Mouse (Mus musculus): ENCODE results near the gene Sumo2. TPM values are rescaled to one million over a fixed set of nuclear protein-coding genes. Genes with fewer than 3 reads are reported as not detected.
"Not testable (repeated sequence)": the region's sequence is repeated elsewhere in the genome, so short reads cannot be mapped to it uniquely, and the experiment has no call there.

Sumo2 gene
- polyA plus RNA-seq, 1 experiment from 2014 or later: 1,015 TPM

DNA sequence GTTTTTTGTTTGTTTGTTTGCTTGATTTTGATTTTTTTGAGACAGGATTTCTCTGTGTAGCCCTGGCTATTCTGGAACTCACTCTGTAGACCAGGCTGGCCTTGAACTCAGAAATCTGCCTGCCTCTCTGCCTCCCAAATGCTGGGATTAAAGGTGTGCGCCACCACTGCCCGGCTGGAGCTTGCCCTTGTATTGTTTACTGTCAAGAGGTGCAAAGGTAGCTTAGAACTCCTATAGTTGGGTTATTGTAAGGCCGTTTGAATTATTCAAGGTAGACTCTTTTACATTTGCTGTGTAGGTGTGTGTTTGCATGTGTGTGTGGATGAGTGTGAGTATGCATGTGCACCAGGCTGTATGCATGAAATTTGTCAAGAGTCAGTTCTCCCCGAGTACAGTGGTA is 59.4 kb downstream of the Sumo2 start:
- peak overlapping the region; percentile 89 for H3K4me3 ChIP-seq
- H3K36me3 ChIP-seq (replicated peaks); H3K27me3 ChIP-seq (replicated peaks); H3K27ac ChIP-seq; H3K9me3 ChIP-seq; ATAC-seq (replicated peaks): not testable (repeated sequence)
- peaks cover 33% of the 10 kb centered on the region for H3K4me1 ChIP-seq
- 82% methylated on average over 4 of the region's 4 CpGs for WGBS
- peak overlapping the region; percentile 96 for H3K4me2 ChIP-seq
- H3K9ac ChIP-seq: 0 out of 2 replicates have a peak overlapping the region, but pooled peaks have one; percentile 4

DNA sequence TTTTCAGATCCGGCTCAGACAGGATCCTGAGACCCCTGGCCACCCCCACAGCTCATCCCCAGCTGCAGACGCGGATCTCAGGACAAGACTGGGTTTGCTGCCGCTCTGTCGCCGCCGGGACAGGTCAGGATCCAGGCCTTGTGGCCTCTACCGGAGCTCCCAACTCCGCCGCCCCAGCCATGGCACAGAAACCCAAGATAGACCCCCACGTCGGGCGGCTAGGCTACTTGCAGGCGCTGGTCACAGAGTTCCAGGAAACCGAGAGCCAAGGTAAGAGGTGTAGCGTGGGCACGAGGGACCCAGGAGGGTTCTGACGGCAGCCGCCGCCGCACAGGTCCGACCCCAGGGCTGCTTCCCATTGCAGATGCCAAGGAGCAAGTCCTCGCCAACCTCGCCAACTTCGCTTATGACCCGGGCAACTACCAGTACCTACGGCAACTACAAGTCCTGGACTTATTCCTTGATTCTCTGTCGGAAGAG is 60.3 kb downstream of the Sumo2 start:
- 4% methylated on average over 28 of the region's 28 CpGs for WGBS
- Histone ChIP-seq H3K9me3 (no peaks in the 10 kb centered on the region), H3K9ac (peak overlapping the region; percentile 73), H3K27me3 (replicated peaks) (no peaks in the 10 kb centered on the region), H3K27ac (peak overlapping the region; percentile 87), H3K4me2 (peak overlapping the region; percentile 96), H3K4me1 (peaks cover 33% of the 10 kb centered on the region), H3K36me3 (replicated peaks) (0 out of 2 replicates have a peak, but pooled peaks cover 3% of the 10 kb centered on the region), H3K4me3 (peak overlapping the region; percentile 89)
- ATAC-seq (replicated peaks): peak; percentile 49

DNA sequence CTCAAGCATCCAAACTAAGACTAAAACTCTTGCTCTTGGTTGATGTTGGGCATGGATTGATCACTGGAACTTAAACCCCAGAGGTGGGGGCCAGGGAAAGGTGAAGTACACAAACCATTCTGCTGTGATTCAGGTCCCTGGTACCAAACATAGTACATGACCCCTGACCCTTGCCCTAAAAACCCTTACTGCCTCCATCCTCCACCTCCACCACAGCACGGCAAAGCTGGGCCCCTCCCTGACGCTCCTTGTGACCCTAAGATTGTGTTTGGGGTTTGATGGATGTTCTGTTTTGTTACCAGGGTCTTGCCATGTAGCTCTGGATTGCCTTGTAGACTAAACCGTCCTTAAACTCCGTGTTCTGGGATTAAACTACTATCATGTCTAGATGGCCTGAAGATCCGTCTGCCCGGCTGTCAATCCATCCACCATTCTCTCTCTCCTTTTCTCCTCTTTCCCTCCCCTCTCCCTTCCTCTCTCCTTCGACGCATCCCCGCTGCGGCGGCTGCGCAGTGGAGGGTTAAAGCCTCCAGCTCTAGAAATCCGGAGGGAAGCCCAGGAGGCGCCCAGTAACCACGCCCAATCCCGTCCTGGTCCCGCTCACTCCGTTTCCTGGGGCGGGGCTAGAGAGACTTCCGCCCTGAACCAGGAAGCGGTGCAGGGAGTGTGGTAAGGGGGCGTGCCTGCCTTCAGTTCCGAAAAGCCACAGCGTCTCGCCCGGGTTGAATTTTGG is 60.9 kb downstream of the Sumo2 start, which contains the start of gene Armc7:
Gene Armc7 (plus strand): TSS at position 643 of the 733 bp plus-strand sequence.
- WGBS: 1% methylated on average over 26 of the region's 26 CpGs
- Histone ChIP-seq H3K27ac (peak within 1 kb of the TSS; percentile 87), H3K4me2 (peak within 1 kb of the TSS; percentile 96), H3K4me1 (peaks cover 33% of the 10 kb centered on the region), H3K27me3 (replicated peaks) (no peaks in the 10 kb centered on the region), H3K9me3 (no peaks in the 10 kb centered on the region), H3K4me3 (peak within 1 kb of the TSS; percentile 89), H3K36me3 (replicated peaks) (0 out of 2 replicates have a peak, but pooled peaks cover 3% of the 10 kb centered on the region), H3K9ac (peak within 1 kb of the TSS; percentile 73)
- ATAC-seq (replicated peaks): peak; percentile 97

DNA sequence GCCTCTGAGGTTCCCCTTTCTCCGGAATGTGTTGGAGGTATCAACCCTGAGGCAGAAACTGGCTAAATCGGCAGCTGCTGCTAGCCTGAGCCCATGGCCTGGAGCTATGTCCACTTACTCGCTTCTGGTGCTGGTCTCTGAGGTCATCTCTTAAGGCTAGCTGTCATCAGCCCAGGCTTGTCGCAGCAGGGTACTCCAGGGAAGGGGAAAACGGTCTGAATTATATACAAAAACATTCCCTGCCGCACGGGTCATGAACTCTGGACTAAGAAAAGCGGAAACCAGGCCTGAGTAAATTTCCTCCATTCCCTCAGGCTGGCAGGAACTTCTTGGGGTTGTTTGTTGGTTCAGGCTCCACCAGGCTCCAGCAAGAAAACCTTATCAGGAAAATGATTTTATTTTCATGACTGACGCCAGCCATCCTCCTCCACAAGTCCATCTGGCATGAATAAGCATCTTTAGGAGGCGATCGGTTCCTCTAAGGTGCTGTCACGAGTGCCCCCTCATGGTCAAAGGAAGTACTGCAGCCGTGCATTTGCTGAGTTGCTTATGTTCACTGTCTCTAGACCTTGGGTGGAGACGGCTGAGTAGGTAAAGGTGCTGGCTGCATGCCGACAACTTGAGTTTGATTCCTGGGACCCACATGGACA is 62.3 kb downstream of the Sumo2 start:
- WGBS: 25% methylated on average over 15 of the region's 15 CpGs
- Histone ChIP-seq H3K9ac (peak overlapping the region; percentile 12; the same call in 1 of the 2 replicates), H3K4me2 (peak overlapping the region; percentile 13; the same call in 1 of the 2 replicates), H3K9me3 (no peaks in the 10 kb centered on the region), H3K4me1 (peaks cover 33% of the 10 kb centered on the region), H3K27me3 (replicated peaks) (no peaks in the 10 kb centered on the region), H3K36me3 (replicated peaks) (no peaks in the 10 kb centered on the region), H3K4me3 (0 out of 2 replicates have a peak overlapping the region, but pooled peaks have one; percentile 3), H3K27ac (peak overlapping the region; percentile 47)
- ATAC-seq (replicated peaks): peak; percentile 18; the same call in 1 of the 2 replicates

Other genes starting within 250 kb of the Sumo2 start
- 0.96 and 1.0 TPM in 2 replicates for gene Fads6, start 238.6 kb downstream of the Sumo2 start, polyA plus RNA-seq (2015; fragmentation: Nextera tagmentation; extraction: Ambion mirVana)
- gene Otop2, start 229.1 kb downstream of the Sumo2 start, polyA plus RNA-seq (2015; fragmentation: Nextera tagmentation; extraction: Ambion mirVana): 0.17 TPM in 1 of 2 replicates, not detected in the other
- gene Ush1g, start 214.2 kb downstream of the Sumo2 start, polyA plus RNA-seq (2015; fragmentation: Nextera tagmentation; extraction: Ambion mirVana): 0.09 and 0.18 TPM in 2 replicates
- 0.75 and 0.90 TPM in 2 replicates for gene Otop3, start 201.5 kb downstream of the Sumo2 start, polyA plus RNA-seq (2015; fragmentation: Nextera tagmentation; extraction: Ambion mirVana)
- 67.0 and 67.2 TPM in 2 replicates for gene Hid1, start 168.5 kb downstream of the Sumo2 start, polyA plus RNA-seq (2015; fragmentation: Nextera tagmentation; extraction: Ambion mirVana)
- 26.9 and 27.3 TPM in 2 replicates for gene Cdr2l, start 154.4 kb downstream of the Sumo2 start, polyA plus RNA-seq (2015; fragmentation: Nextera tagmentation; extraction: Ambion mirVana)
- gene Mrpl58, start 132.5 kb downstream of the Sumo2 start, polyA plus RNA-seq (2015; fragmentation: Nextera tagmentation; extraction: Ambion mirVana): 182 and 191 TPM in 2 replicates
- gene Atp5h, start 116.3 kb downstream of the Sumo2 start, polyA plus RNA-seq (2015; fragmentation: Nextera tagmentation; extraction: Ambion mirVana): 782 and 789 TPM in 2 replicates
- gene Kctd2, start 116.1 kb downstream of the Sumo2 start, polyA plus RNA-seq (2015; fragmentation: Nextera tagmentation; extraction: Ambion mirVana): 32.3 and 34.8 TPM in 2 replicates
- gene Trim80, start 95.7 kb downstream of the Sumo2 start, polyA plus RNA-seq (2015; fragmentation: Nextera tagmentation; extraction: Ambion mirVana): not detected in 2 replicates
- gene Slc16a5, start 73.8 kb downstream of the Sumo2 start, polyA plus RNA-seq (2015; fragmentation: Nextera tagmentation; extraction: Ambion mirVana): 0.09 and 0.42 TPM in 2 replicates
- 20.6 and 20.9 TPM in 2 replicates for gene Armc7, start 60.6 kb downstream of the Sumo2 start, polyA plus RNA-seq (2015; fragmentation: Nextera tagmentation; extraction: Ambion mirVana)
- gene Nt5c, start 44.4 kb downstream of the Sumo2 start, polyA plus RNA-seq (2015; fragmentation: Nextera tagmentation; extraction: Ambion mirVana): 98.4 and 108 TPM in 2 replicates
- 1,600 and 1,616 TPM in 2 replicates for gene Jpt1, start 21.9 kb downstream of the Sumo2 start, polyA plus RNA-seq (2015; fragmentation: Nextera tagmentation; extraction: Ambion mirVana)
- 106 and 118 TPM in 2 replicates for gene Nup85, start 28.2 kb upstream of the Sumo2 start, polyA plus RNA-seq (2015; fragmentation: Nextera tagmentation; extraction: Ambion mirVana)
- gene Mrps7, start 67.6 kb upstream of the Sumo2 start, polyA plus RNA-seq (2015; fragmentation: Nextera tagmentation; extraction: Ambion mirVana): 70.0 and 74.3 TPM in 2 replicates
- gene Gga3, start 67.8 kb upstream of the Sumo2 start, polyA plus RNA-seq (2015; fragmentation: Nextera tagmentation; extraction: Ambion mirVana): 37.5 and 38.1 TPM in 2 replicates
- 11.2 and 12.9 TPM in 2 replicates for gene Mif4gd, start 76.7 kb upstream of the Sumo2 start, polyA plus RNA-seq (2015; fragmentation: Nextera tagmentation; extraction: Ambion mirVana)
- gene Slc25a19, start 92.0 kb upstream of the Sumo2 start, polyA plus RNA-seq (2015; fragmentation: Nextera tagmentation; extraction: Ambion mirVana): 43.5 and 44.5 TPM in 2 replicates
- gene Grb2, start 172.3 kb upstream of the Sumo2 start, polyA plus RNA-seq (2015; fragmentation: Nextera tagmentation; extraction: Ambion mirVana): 173 and 176 TPM in 2 replicates
- gene Tmem94, start 229.2 kb upstream of the Sumo2 start, polyA plus RNA-seq (2015; fragmentation: Nextera tagmentation; extraction: Ambion mirVana): 28.4 and 31.0 TPM in 2 replicates